Mouse (Mus musculus) midbrain, embryonic 16.5 days (tissue): ENCODE data around the gene Git2. TPM values are rescaled to one million over a fixed set of nuclear protein-coding genes. Genes with fewer than 3 reads are reported as not detected.

ENCODE experiments used
- ATAC-seq: fragments of 200-750 bp; cut with Nextera tagmentation; 2 replicates; pipeline ENCODE4 v1.8.0; 2017; ENCODE audit warnings: moderate TSS enrichment
- H3K27ac ChIP-seq: fragments of 300-500 bp; sonication (generic); 2 replicates; pipeline ENCODE4 v1.5.1; 2014; ENCODE audit warnings: mild to moderate bottlenecking, low read length, mixed read lengths
- H3K27me3 ChIP-seq: fragments of 300-500 bp; sonication (generic); 2 replicates; pipeline ENCODE4 v1.6.1; 2014; ENCODE audit warnings: low read depth, low read length, mixed read lengths; ENCODE audit not compliant: control insufficient read depth, insufficient read depth
- H3K36me3 ChIP-seq: fragments of 300-500 bp; sonication (generic); 2 replicates; pipeline ENCODE4 v1.6.1; 2014; ENCODE audit warnings: mild to moderate bottlenecking, low read length, moderate library complexity, mixed read lengths; ENCODE audit not compliant: control insufficient read depth, insufficient read depth
- H3K4me1 ChIP-seq: fragments of 300-500 bp; sonication (generic); 2 replicates; pipeline ENCODE4 v1.6.1; 2014; ENCODE audit warnings: mild to moderate bottlenecking, low read length, mixed read lengths; ENCODE audit not compliant: control insufficient read depth, insufficient read depth
- H3K4me2 ChIP-seq: fragments of 300-500 bp; sonication (generic); 2 replicates; pipeline ENCODE4 v1.6.1; 2014; ENCODE audit warnings: mild to moderate bottlenecking, low read length, mixed read lengths
- H3K4me3 ChIP-seq: fragments of 300-500 bp; sonication (generic); 2 replicates; pipeline ENCODE4 v1.5.1; 2014; ENCODE audit warnings: low read depth, mild to moderate bottlenecking, low read length, moderate library complexity, mixed read lengths
- H3K9ac ChIP-seq: fragments of 300-500 bp; sonication (generic); 2 replicates; pipeline ENCODE4 v1.6.1; 2014; ENCODE audit warnings: low read depth, low read length, mixed read lengths
- H3K9me3 ChIP-seq: fragments of 300-500 bp; sonication (generic); replicated peaks from 2 replicates; pipeline ENCODE4 v1.6.1; 2014; ENCODE audit warnings: mild to moderate bottlenecking, low read length, mixed read lengths; ENCODE audit not compliant: control insufficient read depth, poor library complexity, severe bottlenecking
- WGBS: fragments of 180-500 bp; shearing (Covaris S2); extraction: QIAGEN DNeasy Blood & Tissue Kit; methylation state at CpG from one replicate; pipeline ENCODE4 v1.1.7; 2014; 5-methylcytosine and 5-hydroxymethylcytosine counted together
- polyA plus RNA-seq: library from polyadenylated mRNA; unstranded; fragments of >200 nt; fragmentation: Nextera tagmentation; extraction: Ambion mirVana; gene quantifications from 2 replicates; pipeline ENCODE4 v1.2.1, GENCODE M21; 2015

The Git2 gene
- polyA plus RNA-seq, 1 experiment from 2014 or later, result 48.4 TPM

GRCm38 (mm10) chr5:114695775-114696174, 79.5 kb downstream of the Git2 start:
- ATAC-seq, result no peak
- Histone ChIP-seq H3K4me1 (peaks cover 4% of the 10 kb centered on the region), H3K36me3 (no peaks in the 10 kb centered on the region), H3K27ac (no peak overlapping the region), H3K9me3 (no peaks in the 10 kb centered on the region), H3K27me3 (no peaks in the 10 kb centered on the region), H3K4me3 (no peak overlapping the region), H3K4me2 (no peak overlapping the region), H3K9ac (no peak overlapping the region)
- 71% methylated on average over 5 of the region's 5 CpGs for WGBS

GRCm38 (mm10) chr5:114690633-114691567, 84.4 kb downstream of the Git2 start, which contains the start of gene Gltp:
TSS of gene Gltp (minus strand) at chr5:114690984.
- WGBS, result 4% methylated on average over 75 of the region's 75 CpGs
- Histone ChIP-seq H3K4me2 (peak within 1 kb of the TSS; percentile 90), H3K9ac (peak within 1 kb of the TSS; percentile 93), H3K9me3 (no peaks in the 10 kb centered on the region), H3K4me3 (peak within 1 kb of the TSS; percentile 88), H3K27me3 (no peaks in the 10 kb centered on the region), H3K27ac (no peak within 1 kb of the TSS), H3K36me3 (no peaks in the 10 kb centered on the region), H3K4me1 (peaks cover 12% of the 10 kb centered on the region)
- peak; percentile 97 for ATAC-seq

GRCm38 (mm10) chr5:114689700-114690366, 85.5 kb downstream of the Git2 start:
- H3K4me3 ChIP-seq, result peak overlapping the region; percentile 88
- no peaks in the 10 kb centered on the region for H3K36me3 ChIP-seq
- H3K9ac ChIP-seq, result peak overlapping the region; percentile 93
- peaks cover 12% of the 10 kb centered on the region for H3K4me1 ChIP-seq
- peak overlapping the region; percentile 90 for H3K4me2 ChIP-seq
- H3K27me3 ChIP-seq, result no peaks in the 10 kb centered on the region
- H3K9me3 ChIP-seq, result no peaks in the 10 kb centered on the region
- WGBS, result 21% methylated on average over 16 of the region's 16 CpGs
- ATAC-seq, result no peak
- H3K27ac ChIP-seq, result no peak overlapping the region

- no peaks in the 10 kb centered on the region for H3K9me3 ChIP-seq
- no peaks in the 10 kb centered on the region for H3K27me3 ChIP-seq
- WGBS, result 83% methylated on average over 13 of the region's 13 CpGs
- H3K4me1 ChIP-seq, result peaks cover 12% of the 10 kb centered on the region
- no peak overlapping the region for H3K27ac ChIP-seq
- H3K9ac ChIP-seq, result no peak overlapping the region
- H3K36me3 ChIP-seq, result no peaks in the 10 kb centered on the region
- ATAC-seq, result no peak
- H3K4me3 ChIP-seq, result no peak overlapping the region
- no peak overlapping the region for H3K4me2 ChIP-seq
These were observed 86.6 kb downstream of the Git2 start for GRCm38 (mm10) chr5:114688703-114689102.

- no peak overlapping the region for H3K27ac ChIP-seq
- no peak overlapping the region for H3K4me3 ChIP-seq
- H3K9me3 ChIP-seq, result no peaks in the 10 kb centered on the region
- H3K27me3 ChIP-seq, result no peaks in the 10 kb centered on the region
- H3K4me1 ChIP-seq, result peaks cover 12% of the 10 kb centered on the region
- H3K9ac ChIP-seq, result no peak overlapping the region
- no peak for ATAC-seq
- no peak overlapping the region for H3K4me2 ChIP-seq
- no peaks in the 10 kb centered on the region for H3K36me3 ChIP-seq
These were observed 87.4 kb downstream of the Git2 start for GRCm38 (mm10) chr5:114687901-114688300.

DNA sequence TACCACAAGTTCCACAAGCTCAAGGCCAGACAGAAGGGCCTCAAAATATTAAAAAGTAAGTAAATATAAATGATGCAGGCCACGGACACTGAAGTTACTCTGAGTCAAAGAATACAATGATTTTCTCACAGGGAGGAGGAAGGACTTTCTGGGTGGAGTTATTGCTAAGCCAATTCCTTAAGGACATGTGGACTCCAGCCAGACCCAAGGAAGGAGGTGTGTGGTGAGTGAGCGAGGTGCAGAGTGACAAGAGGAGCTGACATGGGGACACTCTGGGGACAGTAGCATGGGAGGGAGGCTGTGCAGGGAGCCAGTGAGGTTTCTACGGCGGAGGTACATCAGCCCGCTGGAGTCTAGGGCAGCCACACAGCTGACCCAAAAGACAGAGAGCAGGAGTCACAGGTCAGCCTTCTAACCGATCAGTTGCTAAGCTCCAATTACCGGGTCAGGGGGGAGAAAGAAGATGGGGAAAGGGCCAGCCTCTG, 88.5 kb downstream of the Git2 start:
- H3K4me2 ChIP-seq, result no peak overlapping the region
- no peak for ATAC-seq
- H3K9ac ChIP-seq, result no peak overlapping the region
- peaks cover 12% of the 10 kb centered on the region for H3K4me1 ChIP-seq
- no peak overlapping the region for H3K4me3 ChIP-seq
- no peaks in the 10 kb centered on the region for H3K9me3 ChIP-seq
- no peak overlapping the region for H3K27ac ChIP-seq
- WGBS, result 78% methylated on average over 7 of the region's 7 CpGs
- no peaks in the 10 kb centered on the region for H3K27me3 ChIP-seq
- no peaks in the 10 kb centered on the region for H3K36me3 ChIP-seq

- no peak overlapping the region for H3K9ac ChIP-seq
- no peaks in the 10 kb centered on the region for H3K9me3 ChIP-seq
- no peak for ATAC-seq
- H3K4me3 ChIP-seq, result no peak overlapping the region
- H3K27me3 ChIP-seq, result no peaks in the 10 kb centered on the region
- no peak overlapping the region for H3K4me2 ChIP-seq
- peaks cover 8% of the 10 kb centered on the region for H3K4me1 ChIP-seq
- H3K36me3 ChIP-seq, result no peaks in the 10 kb centered on the region
- H3K27ac ChIP-seq, result no peak overlapping the region
- 94% methylated on average over 5 of the region's 5 CpGs for WGBS
These were observed 89.3 kb downstream of the Git2 start for GRCm38 (mm10) chr5:114685986-114686385.

GRCm38 (mm10) chr5:114681717-114682116, 93.6 kb downstream of the Git2 start:
- Histone ChIP-seq H3K4me2 (no peak overlapping the region), H3K4me1 (peaks cover 3% of the 10 kb centered on the region), H3K9ac (no peak overlapping the region), H3K27me3 (no peaks in the 10 kb centered on the region), H3K27ac (no peak overlapping the region), H3K4me3 (no peak overlapping the region), H3K36me3 (0 out of 2 replicates have a peak, but pooled peaks cover 2% of the 10 kb centered on the region), H3K9me3 (no peaks in the 10 kb centered on the region)
- ATAC-seq, result no peak
- WGBS, result 82% methylated on average over 8 of the region's 8 CpGs
